Mouse (Mus musculus): ENCODE data around the gene Plcb1.

Gene Plcb1

GRCm38 (mm10) chr2:134914091-134914550, 128.3 kb downstream of the Plcb1 start:
- DNase-seq = no peak

GRCm38 (mm10) chr2:134915035-134915434, 129.2 kb downstream of the Plcb1 start:
- DNase-seq = no peak

- DNase-seq = no peak
These were observed 134.9 kb downstream of the Plcb1 start for GRCm38 (mm10) chr2:134920611-134921280.

GRCm38 (mm10) chr2:134922636-134923375, 136.9 kb downstream of the Plcb1 start:
- DNase-seq = no peak

GRCm38 (mm10) chr2:134924143-134924655, 138.3 kb downstream of the Plcb1 start:
- no peak for DNase-seq

GRCm38 (mm10) chr2:134926266-134926665, 140.4 kb downstream of the Plcb1 start:
- DNase-seq = no peak

GRCm38 (mm10) chr2:134927072-134927471, 141.2 kb downstream of the Plcb1 start:
- DNase-seq = no peak

- DNase-seq = no peak
These were observed 143.6 kb downstream of the Plcb1 start for GRCm38 (mm10) chr2:134929452-134929851.

GRCm38 (mm10) chr2:134930961-134931360, 145.1 kb downstream of the Plcb1 start:
- no peak for DNase-seq

GRCm38 (mm10) chr2:134931756-134932421, 146.0 kb downstream of the Plcb1 start:
- DNase-seq = no peak

GRCm38 (mm10) chr2:134935469-134935868, 149.6 kb downstream of the Plcb1 start:
- no peak for DNase-seq

GRCm38 (mm10) chr2:134935970-134936649, 150.2 kb downstream of the Plcb1 start:
- no peak for DNase-seq

- DNase-seq = no peak
These were observed 151.8 kb downstream of the Plcb1 start for GRCm38 (mm10) chr2:134937666-134938065.

- DNase-seq = no peak
These were observed 156.2 kb downstream of the Plcb1 start for GRCm38 (mm10) chr2:134942039-134942438.

GRCm38 (mm10) chr2:134942919-134943318, 157.1 kb downstream of the Plcb1 start:
- DNase-seq = no peak

- no peak for DNase-seq
These were observed 160.5 kb downstream of the Plcb1 start for GRCm38 (mm10) chr2:134946331-134946730.

- DNase-seq = no peak
These were observed 161.0 kb downstream of the Plcb1 start for GRCm38 (mm10) chr2:134946911-134947310.

- no peak for DNase-seq
These were observed 166.2 kb downstream of the Plcb1 start for GRCm38 (mm10) chr2:134952088-134952487.

GRCm38 (mm10) chr2:134956436-134956835, 170.6 kb downstream of the Plcb1 start:
- no peak for DNase-seq

- DNase-seq = no peak
These were observed 180.3 kb downstream of the Plcb1 start for GRCm38 (mm10) chr2:134966131-134966530.

- DNase-seq = no peak
These were observed 182.5 kb downstream of the Plcb1 start for GRCm38 (mm10) chr2:134968380-134968779.

- DNase-seq = no peak
These were observed 186.5 kb downstream of the Plcb1 start for GRCm38 (mm10) chr2:134972376-134972775.

GRCm38 (mm10) chr2:134974711-134975110, 188.8 kb downstream of the Plcb1 start:
- no peak for DNase-seq

All from liver (tissue).